Mouse (Mus musculus): ENCODE data around the gene Fam213b. TPM values are rescaled to one million over a fixed set of nuclear protein-coding genes. Genes with fewer than 3 reads are reported as not detected.
A peak's percentile ranks its signal among the peaks of the same experiment; 100 is the strongest.

The Fam213b gene
- total RNA-seq, 2 experiments from 2014 or later, result 67.9 to 100 TPM

GRCm38 (mm10) chr4:154887593-154888250, 11.2 kb downstream of the Fam213b start:
- DNase-seq, result no peak
- TF ChIP-seq CTCF (IDR thresholded peaks at IDR 0.05), result no peak
- Histone ChIP-seq H3K27ac (no peak overlapping the region), H3K4me3 (no peak overlapping the region)
- intact Hi-C loops (cut with DNase I), result no loop called here

DNA sequence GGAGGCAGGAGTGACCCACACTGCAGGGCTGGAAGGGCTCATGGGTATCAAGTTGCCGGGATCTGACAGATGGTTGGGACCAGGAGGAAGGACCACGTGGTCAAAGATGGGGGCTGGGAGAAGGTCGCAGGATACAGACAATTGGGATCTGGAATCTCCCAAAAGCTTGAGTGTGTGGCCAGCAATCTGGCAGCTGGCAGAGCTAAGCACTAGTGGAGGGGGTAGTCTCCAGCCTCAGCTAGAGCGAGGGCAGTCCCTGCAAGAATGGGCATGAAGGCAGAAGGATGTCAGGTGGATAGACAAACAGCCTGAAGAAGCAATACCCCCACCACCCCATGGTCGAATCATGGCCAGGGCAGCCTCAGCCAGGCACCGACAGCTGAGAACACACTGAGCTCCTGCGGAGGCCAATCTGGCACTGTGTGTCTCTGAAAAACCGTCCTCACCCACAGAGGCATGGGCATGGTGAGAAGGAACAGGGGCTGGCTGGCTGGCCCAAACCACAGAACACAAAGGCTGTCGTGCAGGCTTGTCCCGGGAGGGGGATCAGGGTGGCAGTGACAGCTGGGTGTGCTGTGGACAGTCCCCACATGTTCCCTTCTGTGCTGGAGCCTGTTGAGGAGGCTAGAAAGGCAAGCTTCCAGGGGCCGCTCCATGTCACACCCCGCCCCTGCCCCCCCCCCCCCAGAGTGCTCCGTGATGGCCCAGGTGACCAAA, 11.9 kb downstream of the Fam213b start:
- no peak overlapping the region for H3K27ac ChIP-seq
- DNase-seq, result no peak
- intact Hi-C loops (cut with DNase I), result no loop called here
- TF ChIP-seq CTCF (IDR thresholded peaks at IDR 0.05), result no peak
- H3K4me3 ChIP-seq, result no peak overlapping the region

GRCm38 (mm10) chr4:154885416-154885815, 13.5 kb downstream of the Fam213b start:
- DNase-seq, result no peak
- Histone ChIP-seq H3K27ac (no peak overlapping the region), H3K4me3 (no peak overlapping the region)
- no peak for TF ChIP-seq CTCF (IDR thresholded peaks at IDR 0.05)
- intact Hi-C loops (cut with DNase I), result no loop called here

- DNase-seq, result no peak
Measured at GRCm38 (mm10) chr4:154882014-154882659, 16.8 kb downstream of the Fam213b start.

GRCm38 (mm10) chr4:154880730-154881129, 18.2 kb downstream of the Fam213b start:
- Histone ChIP-seq H3K27ac (no peak overlapping the region), H3K4me3 (no peak overlapping the region)
- intact Hi-C loops (cut with DNase I), result no loop called here
- no peak for TF ChIP-seq CTCF (IDR thresholded peaks at IDR 0.05)
- no peak for DNase-seq

More at GRCm38 (mm10) chr4:154882014-154882659, 16.8 kb downstream of the Fam213b start:
- TF ChIP-seq CTCF (IDR thresholded peaks at IDR 0.05), result no peak
- intact Hi-C loops (cut with DNase I), result no loop called here
- Histone ChIP-seq H3K27ac (no peak overlapping the region), H3K4me3 (no peak overlapping the region)

DNA sequence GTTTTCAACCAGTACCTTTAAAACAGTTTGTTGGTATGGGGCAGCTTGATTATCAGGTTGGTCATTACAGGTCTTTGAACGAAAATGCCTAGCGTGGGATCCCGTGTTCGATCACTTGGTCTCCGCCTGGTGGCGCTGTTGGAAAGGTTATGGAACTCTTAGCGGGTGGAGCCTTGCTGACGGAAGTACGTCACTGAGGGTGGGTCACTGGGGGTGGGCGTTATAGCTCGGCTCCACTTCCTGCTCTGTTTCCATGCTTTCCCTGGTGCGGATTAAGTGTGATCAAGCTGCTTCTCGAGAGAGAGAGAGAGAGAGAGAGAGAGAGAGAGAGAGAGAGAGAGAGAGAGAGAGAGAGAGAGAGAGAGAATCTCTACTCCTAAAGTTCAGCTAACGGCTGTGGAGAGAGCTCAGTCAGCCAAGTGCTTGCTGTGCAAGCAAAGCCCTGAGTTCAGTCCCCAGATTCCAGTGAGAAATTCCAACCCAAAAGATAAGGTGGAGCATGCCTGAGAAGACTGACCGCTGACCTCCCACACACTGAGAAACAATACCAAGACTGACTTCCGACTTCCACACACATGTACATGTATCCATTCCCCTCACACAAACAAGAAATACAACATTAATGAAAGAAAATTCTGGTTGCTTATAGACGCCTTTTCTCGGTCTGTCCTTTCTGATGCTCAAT, 20.9 kb downstream of the Fam213b start:
- DNase-seq, result peak; percentile 95
- intact Hi-C loops (cut with DNase I), result loop anchor here (1.0 to 5.0 kb wide), 5 partner anchors 29 to 189 kb away; partner anchors contain the start of genes Hes5, Pank4 and Pex10
- peak; percentile 73 for TF ChIP-seq CTCF (IDR thresholded peaks at IDR 0.05)
- Histone ChIP-seq H3K4me3 (peak overlapping the region; percentile 63), H3K27ac (peak overlapping the region; percentile 88)

DNA sequence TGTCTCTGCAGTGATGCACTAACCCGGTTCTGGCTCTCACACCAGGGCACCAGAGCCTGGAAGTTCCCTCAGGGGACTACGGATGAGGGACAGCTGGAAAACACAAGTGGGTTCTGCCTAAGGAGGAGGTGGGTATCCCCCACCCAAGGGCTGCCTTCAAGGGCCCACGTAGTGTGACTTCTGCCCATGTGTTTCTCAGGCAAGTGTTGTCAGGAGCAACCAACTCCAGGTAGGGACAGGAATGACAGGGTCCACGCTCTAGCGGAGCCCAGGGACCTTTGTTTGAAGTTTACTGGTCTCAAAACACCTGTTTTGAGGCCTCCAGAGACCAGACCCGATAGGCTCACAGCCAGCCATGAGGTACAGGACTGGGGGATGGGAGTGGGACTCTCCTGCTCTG, 25.7 kb downstream of the Fam213b start:
- TF ChIP-seq CTCF (IDR thresholded peaks at IDR 0.05), result no peak
- Histone ChIP-seq H3K27ac (no peak overlapping the region), H3K4me3 (no peak overlapping the region)
- DNase-seq, result no peak
- intact Hi-C loops (cut with DNase I), result no loop called here

DNA sequence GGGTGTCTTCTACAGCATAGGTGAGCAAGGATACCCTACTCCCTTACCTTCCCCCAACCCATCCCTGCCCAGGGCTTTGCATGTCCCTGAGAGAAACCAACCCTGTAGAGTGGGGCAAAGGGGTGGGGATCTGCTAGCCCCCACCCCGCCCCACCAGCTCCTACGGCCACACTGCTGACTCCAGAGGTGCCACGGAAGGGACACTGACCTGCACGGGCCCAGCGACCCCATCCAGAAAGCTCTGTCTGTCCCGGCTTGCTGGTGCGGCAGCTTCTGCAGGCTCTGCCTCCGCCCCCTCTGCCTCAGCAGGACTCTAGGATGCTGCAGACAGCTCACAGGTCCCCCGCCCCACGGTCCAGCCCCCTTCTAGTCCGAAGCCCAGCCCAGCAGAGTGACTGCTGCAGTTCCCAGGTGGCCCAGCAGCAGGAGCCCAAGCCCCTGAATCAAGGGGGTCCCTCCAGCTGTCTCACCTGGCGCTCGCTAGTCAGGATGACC, 27.1 kb downstream of the Fam213b start:
- Histone ChIP-seq H3K4me3 (no peak overlapping the region), H3K27ac (no peak overlapping the region)
- intact Hi-C loops (cut with DNase I), result no loop called here
- no peak for TF ChIP-seq CTCF (IDR thresholded peaks at IDR 0.05)
- DNase-seq, result no peak

DNA sequence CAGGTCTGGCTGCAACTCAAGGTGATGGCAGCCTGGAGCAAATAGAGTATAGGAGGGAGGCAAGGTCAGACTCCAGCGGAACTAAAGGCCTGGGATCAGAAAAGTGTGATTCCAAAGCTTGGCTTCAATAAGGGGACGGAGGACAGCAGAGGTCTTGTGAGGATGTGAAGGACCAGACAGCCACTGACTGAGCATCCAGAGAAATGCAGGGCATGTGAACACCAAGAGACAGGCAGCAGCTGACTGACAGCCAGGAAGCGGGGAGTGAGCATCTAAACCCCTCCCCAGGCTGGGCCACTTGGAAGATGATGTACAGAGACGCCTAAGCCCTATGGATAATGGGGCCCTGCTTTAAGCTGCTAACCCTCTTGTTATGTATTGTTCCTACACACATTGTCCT, 28.2 kb downstream of the Fam213b start:
- H3K27ac ChIP-seq, result no peak overlapping the region
- no peak overlapping the region for H3K4me3 ChIP-seq
- no peak for TF ChIP-seq CTCF (IDR thresholded peaks at IDR 0.05)
- intact Hi-C loops (cut with DNase I), result no loop called here
- no peak for DNase-seq

GRCm38 (mm10) chr4:154869440-154869839, 29.5 kb downstream of the Fam213b start, which contains the start of gene Mmel1:
TSS of gene Mmel1 (plus strand) at chr4:154869585.
- Histone ChIP-seq H3K27ac (no peak within 1 kb of the TSS), H3K4me3 (no peak within 1 kb of the TSS)
- no peak for TF ChIP-seq CTCF (IDR thresholded peaks at IDR 0.05)
- intact Hi-C loops (cut with DNase I), result no loop called here
- DNase-seq, result no peak

GRCm38 (mm10) chr4:154867257-154867656, 31.7 kb downstream of the Fam213b start:
- Histone ChIP-seq H3K27ac (no peak overlapping the region), H3K4me3 (no peak overlapping the region)
- no peak for DNase-seq
- intact Hi-C loops (cut with DNase I), result no loop called here
- TF ChIP-seq CTCF (IDR thresholded peaks at IDR 0.05), result no peak

DNA sequence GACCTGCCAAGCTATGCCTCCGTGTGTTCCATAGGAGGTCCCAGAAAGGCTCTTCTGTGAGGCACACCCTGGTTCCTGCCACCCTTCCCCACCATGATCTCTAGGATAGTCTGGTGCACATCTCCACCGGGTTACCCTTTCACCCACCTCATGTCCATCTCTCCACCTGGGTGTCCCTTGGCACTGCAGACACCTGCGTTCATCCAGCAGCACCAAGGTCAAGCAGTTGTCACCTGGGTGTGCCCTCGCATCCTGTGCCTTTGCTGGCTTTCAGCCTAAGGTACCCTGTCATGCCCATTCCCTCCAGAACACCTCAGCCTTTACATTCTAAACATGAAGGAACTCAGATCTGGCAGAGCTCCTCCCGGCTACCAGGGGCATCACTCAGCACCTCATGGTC, 32.5 kb downstream of the Fam213b start:
- Histone ChIP-seq H3K4me3 (no peak overlapping the region), H3K27ac (no peak overlapping the region)
- DNase-seq, result no peak
- no peak for TF ChIP-seq CTCF (IDR thresholded peaks at IDR 0.05)
- intact Hi-C loops (cut with DNase I), result no loop called here

All from gastrocnemius, adult 2 months (tissue).